Mouse (Mus musculus) intestine, embryonic 15.5 days (tissue): Measurements from ENCODE around the gene Acot7. TPM values are rescaled to one million over a fixed set of nuclear protein-coding genes. Genes with fewer than 3 reads are reported as not detected.
A peak's percentile ranks its signal among the peaks of the same experiment; 100 is the strongest.
"Not testable (repeated sequence)": the region's sequence is repeated elsewhere in the genome, so short reads cannot be mapped to it uniquely, and the experiment has no call there.

ENCODE experiments used
- ATAC-seq: fragments of 200-750 bp; cut with Nextera tagmentation; 2 replicates; pipeline ENCODE4 v1.8.0; 2017; ENCODE audit warnings: moderate TSS enrichment, moderate library complexity
- H3K27ac ChIP-seq: fragments of 300-500 bp; sonication (generic); 2 replicates; pipeline ENCODE4 v1.5.1; 2015; ENCODE audit warnings: mild to moderate bottlenecking, inconsistent platforms
- H3K27me3 ChIP-seq: fragments of 300-500 bp; sonication (generic); replicated peaks from 2 replicates; pipeline ENCODE4 v1.6.1; 2015; ENCODE audit warnings: inconsistent platforms
- H3K36me3 ChIP-seq: fragments of 300-500 bp; sonication (generic); 2 replicates; pipeline ENCODE4 v1.6.1; 2015; ENCODE audit warnings: inconsistent platforms
- H3K4me1 ChIP-seq: fragments of 300-500 bp; sonication (generic); replicated peaks from 2 replicates; pipeline ENCODE4 v1.6.1; 2015; ENCODE audit warnings: inconsistent platforms
- H3K4me2 ChIP-seq: fragments of 300-500 bp; sonication (generic); replicated peaks from 2 replicates; pipeline ENCODE4 v1.6.1; 2015; ENCODE audit warnings: mild to moderate bottlenecking, inconsistent platforms
- H3K4me3 ChIP-seq: fragments of 300-500 bp; sonication (generic); replicated peaks from 2 replicates; pipeline ENCODE4 v1.5.1; 2015; ENCODE audit warnings: inconsistent platforms
- H3K9ac ChIP-seq: fragments of 300-500 bp; sonication (generic); 2 replicates; pipeline ENCODE4 v1.6.1; 2015; ENCODE audit warnings: inconsistent platforms
- H3K9me3 ChIP-seq: fragments of 300-500 bp; sonication (generic); 2 replicates; pipeline ENCODE4 v1.6.1; 2016; ENCODE audit warnings: inconsistent platforms
- WGBS: fragments of 180-500 bp; shearing (Covaris S2); methylation state at CpG from one replicate; pipeline ENCODE4 v1.1.7; 2015; 5-methylcytosine and 5-hydroxymethylcytosine counted together
- polyA plus RNA-seq: library from polyadenylated mRNA; unstranded; fragments of >200 nt; fragmentation: Nextera tagmentation; extraction: Ambion mirVana; gene quantifications from 2 replicates; pipeline ENCODE4 v1.2.1, GENCODE M21; 2015

Gene Acot7
- polyA plus RNA-seq, 1 experiment from 2014 or later = 57.8 TPM

GRCm38 (mm10) chr4:152222111-152222510, 44.2 kb downstream of the Acot7 start:
- H3K4me3 ChIP-seq = no peak overlapping the region
- no peak for ATAC-seq
- no peak overlapping the region for H3K27ac ChIP-seq
- no peaks in the 10 kb centered on the region for H3K9me3 ChIP-seq
- 83% methylated on average over 6 of the region's 6 CpGs for WGBS
- H3K36me3 ChIP-seq = no peaks in the 10 kb centered on the region; the same call in 1 of the 2 replicates
- no peaks in the 10 kb centered on the region for H3K27me3 ChIP-seq
- H3K9ac ChIP-seq = no peak overlapping the region
- no peak overlapping the region for H3K4me2 ChIP-seq
- H3K4me1 ChIP-seq = peaks cover 17% of the 10 kb centered on the region

GRCm38 (mm10) chr4:152222513-152222912, 44.6 kb downstream of the Acot7 start:
- no peak overlapping the region for H3K4me3 ChIP-seq
- no peak overlapping the region for H3K9ac ChIP-seq
- peaks cover 17% of the 10 kb centered on the region for H3K4me1 ChIP-seq
- no peak overlapping the region for H3K4me2 ChIP-seq
- no peaks in the 10 kb centered on the region; the same call in 1 of the 2 replicates for H3K36me3 ChIP-seq
- H3K9me3 ChIP-seq = no peaks in the 10 kb centered on the region
- 48% methylated on average over 1 of the region's 1 CpGs for WGBS
- H3K27me3 ChIP-seq = no peaks in the 10 kb centered on the region
- no peak for ATAC-seq
- H3K27ac ChIP-seq = no peak overlapping the region

- Histone ChIP-seq H3K36me3 (no peaks in the 10 kb centered on the region; the same call in 1 of the 2 replicates), H3K27ac (no peak overlapping the region), H3K27me3 (no peaks in the 10 kb centered on the region), H3K9ac (no peak overlapping the region), H3K4me3 (no peak overlapping the region), H3K4me2 (no peak overlapping the region), H3K4me1 (peaks cover 24% of the 10 kb centered on the region), H3K9me3 (no peaks in the 10 kb centered on the region)
- ATAC-seq = no peak
- WGBS = 50% methylated on average over 5 of the region's 5 CpGs
Measured at GRCm38 (mm10) chr4:152224156-152224555, 46.2 kb downstream of the Acot7 start.

- Histone ChIP-seq H3K4me1 (peaks cover 11% of the 10 kb centered on the region), H3K4me2 (no peak overlapping the region), H3K9ac (no peak overlapping the region), H3K27me3 (no peaks in the 10 kb centered on the region), H3K4me3 (no peak overlapping the region), H3K36me3 (no peaks in the 10 kb centered on the region; the same call in 1 of the 2 replicates), H3K9me3 (no peaks in the 10 kb centered on the region), H3K27ac (no peak overlapping the region)
- ATAC-seq = no peak
- 88% methylated on average over 13 of the region's 13 CpGs for WGBS
Measured at GRCm38 (mm10) chr4:152226901-152227486, 49.1 kb downstream of the Acot7 start.

GRCm38 (mm10) chr4:152227749-152228527, 50.0 kb downstream of the Acot7 start:
- H3K4me3 ChIP-seq = no peak overlapping the region
- H3K9me3 ChIP-seq = no peaks in the 10 kb centered on the region
- H3K4me2 ChIP-seq = no peak overlapping the region
- H3K36me3 ChIP-seq = no peaks in the 10 kb centered on the region; the same call in 1 of the 2 replicates
- H3K27ac ChIP-seq = 0 out of 2 replicates have a peak overlapping the region, but pooled peaks have one; percentile 24
- 64% methylated on average over 12 of the region's 12 CpGs for WGBS
- ATAC-seq = peak; percentile 85
- no peak overlapping the region for H3K9ac ChIP-seq
- H3K27me3 ChIP-seq = no peaks in the 10 kb centered on the region
- H3K4me1 ChIP-seq = peaks cover 7% of the 10 kb centered on the region

GRCm38 (mm10) chr4:152230331-152230730, 52.4 kb downstream of the Acot7 start:
- not testable (repeated sequence) for H3K4me3 ChIP-seq, H3K27me3 ChIP-seq, H3K4me1 ChIP-seq, H3K36me3 ChIP-seq, H3K4me2 ChIP-seq, H3K9ac ChIP-seq, H3K27ac ChIP-seq, H3K9me3 ChIP-seq
- 45% methylated on average over 4 of the region's 4 CpGs for WGBS
- ATAC-seq = peak; percentile 32

GRCm38 (mm10) chr4:152231326-152231725, 53.4 kb downstream of the Acot7 start:
- Histone ChIP-seq H3K4me3 (no peak overlapping the region), H3K9ac (no peak overlapping the region), H3K27ac (no peak overlapping the region), H3K4me1 (peaks cover 7% of the 10 kb centered on the region), H3K27me3 (no peaks in the 10 kb centered on the region), H3K36me3 (no peaks in the 10 kb centered on the region), H3K9me3 (no peaks in the 10 kb centered on the region), H3K4me2 (no peak overlapping the region)
- ATAC-seq = no peak
- WGBS = 86% methylated on average over 7 of the region's 7 CpGs

GRCm38 (mm10) chr4:152232411-152232903, 54.5 kb downstream of the Acot7 start:
- H3K9me3 ChIP-seq = no peaks in the 10 kb centered on the region
- H3K36me3 ChIP-seq = no peaks in the 10 kb centered on the region
- no peaks in the 10 kb centered on the region for H3K27me3 ChIP-seq
- WGBS = 81% methylated on average over 4 of the region's 4 CpGs
- no peak overlapping the region for H3K9ac ChIP-seq
- no peak for ATAC-seq
- peaks cover 7% of the 10 kb centered on the region for H3K4me1 ChIP-seq
- H3K4me2 ChIP-seq = no peak overlapping the region
- H3K27ac ChIP-seq = no peak overlapping the region
- H3K4me3 ChIP-seq = no peak overlapping the region

- H3K27ac ChIP-seq = no peak overlapping the region
- H3K4me2 ChIP-seq = no peak overlapping the region
- no peaks in the 10 kb centered on the region for H3K27me3 ChIP-seq
- no peak for ATAC-seq
- no peak overlapping the region for H3K9ac ChIP-seq
- H3K9me3 ChIP-seq = no peaks in the 10 kb centered on the region
- WGBS = 72% methylated on average over 4 of the region's 4 CpGs
- no peaks in the 10 kb centered on the region for H3K36me3 ChIP-seq
- H3K4me1 ChIP-seq = no peaks in the 10 kb centered on the region
- H3K4me3 ChIP-seq = no peak overlapping the region
Measured at GRCm38 (mm10) chr4:152239974-152240373, 62.0 kb downstream of the Acot7 start.

GRCm38 (mm10) chr4:152243241-152243891, 65.4 kb downstream of the Acot7 start:
- no peak overlapping the region for H3K4me3 ChIP-seq
- no peaks in the 10 kb centered on the region for H3K9me3 ChIP-seq
- no peaks in the 10 kb centered on the region for H3K4me1 ChIP-seq
- H3K36me3 ChIP-seq = no peaks in the 10 kb centered on the region
- no peak overlapping the region for H3K27ac ChIP-seq
- H3K4me2 ChIP-seq = no peak overlapping the region
- no peak for ATAC-seq
- H3K27me3 ChIP-seq = no peaks in the 10 kb centered on the region
- no peak overlapping the region for H3K9ac ChIP-seq
- 86% methylated on average over 9 of the region's 9 CpGs for WGBS

- no peak overlapping the region for H3K4me2 ChIP-seq
- 94% methylated on average over 8 of the region's 8 CpGs for WGBS
- H3K36me3 ChIP-seq = no peaks in the 10 kb centered on the region
- no peak overlapping the region for H3K9ac ChIP-seq
- no peak overlapping the region for H3K4me3 ChIP-seq
- no peaks in the 10 kb centered on the region for H3K27me3 ChIP-seq
- no peaks in the 10 kb centered on the region for H3K9me3 ChIP-seq
- ATAC-seq = no peak
- no peak overlapping the region for H3K27ac ChIP-seq
- H3K4me1 ChIP-seq = no peaks in the 10 kb centered on the region
Measured at GRCm38 (mm10) chr4:152243969-152244368, 66.0 kb downstream of the Acot7 start.
